Mouse (Mus musculus) heart, adult 18-20 months (tissue): ENCODE measurements around the gene Abhd14a. TPM values are rescaled to one million over a fixed set of nuclear protein-coding genes. Genes with fewer than 3 reads are reported as not detected.
A peak's percentile ranks its signal among the peaks of the same experiment; 100 is the strongest.

ENCODE experiments used
- DNase-seq, 2 experiments: peaks; one replicate each; pipeline ENCODE4 v3.0.0; 2021 to 2022; ENCODE audit warnings: mixed read lengths in 1 of 2
- total RNA-seq, 2 experiments: library from RNA; stranded (reverse); gene quantifications; 2 replicates each; pipeline ENCODE4 v1.2.3; 2021

Abhd14a gene
- total RNA-seq, 2 experiments from 2014 or later: 19.0 to 19.6 TPM

- no peak for DNase-seq
These were observed 22.3 kb upstream of the Abhd14a start for GRCm38 (mm10) chr9:106469776-106470175.

- no peak for DNase-seq
These were observed 21.8 kb upstream of the Abhd14a start for GRCm38 (mm10) chr9:106469317-106469716.

GRCm38 (mm10) chr9:106467746-106468145, 20.3 kb upstream of the Abhd14a start:
- DNase-seq: no peak

- DNase-seq: no peak
These were observed 19.2 kb upstream of the Abhd14a start for GRCm38 (mm10) chr9:106466721-106467120.

GRCm38 (mm10) chr9:106465571-106466200, 18.2 kb upstream of the Abhd14a start, which contains the start of gene Gpr62:
Gpr62 (minus strand) TSS chr9:106465938.
- DNase-seq: no peak

GRCm38 (mm10) chr9:106464751-106465541, 17.5 kb upstream of the Abhd14a start:
- peak; percentile 64 to 65 for DNase-seq

- DNase-seq: no peak
These were observed 15.9 kb upstream of the Abhd14a start for GRCm38 (mm10) chr9:106463122-106464063.

GRCm38 (mm10) chr9:106462430-106462800, 14.9 kb upstream of the Abhd14a start:
- no peak for DNase-seq

GRCm38 (mm10) chr9:106461641-106462429, 14.4 kb upstream of the Abhd14a start:
- DNase-seq: no peak

GRCm38 (mm10) chr9:106461026-106461415, 13.5 kb upstream of the Abhd14a start:
- DNase-seq: no peak

- DNase-seq: no peak
These were observed 13.0 kb upstream of the Abhd14a start for GRCm38 (mm10) chr9:106460401-106461025.

- no peak for DNase-seq
These were observed 12.5 kb upstream of the Abhd14a start for GRCm38 (mm10) chr9:106459946-106460345.

GRCm38 (mm10) chr9:106457920-106458319, 10.4 kb upstream of the Abhd14a start:
- peak; percentile 58 to 77 for DNase-seq

- no peak for DNase-seq
These were observed 9.7 kb upstream of the Abhd14a start for GRCm38 (mm10) chr9:106457163-106457559.

GRCm38 (mm10) chr9:106456325-106457162, 9.1 kb upstream of the Abhd14a start:
- no peak for DNase-seq

GRCm38 (mm10) chr9:106454888-106455681, 7.6 kb upstream of the Abhd14a start:
- DNase-seq: no peak

GRCm38 (mm10) chr9:106454071-106454761, 6.7 kb upstream of the Abhd14a start:
- peak in 1 of 2 experiments; percentile 53 for DNase-seq

- DNase-seq: peak; percentile 81
These were observed 6.0 kb upstream of the Abhd14a start, which contains the start of gene Pcbp4 for GRCm38 (mm10) chr9:106453271-106454070. Pcbp4 (plus strand) TSS chr9:106453291.
